Mouse (Mus musculus): Measurements from ENCODE around the gene Myo1g.

The Myo1g gene

GRCm38 (mm10) chr11:6488041-6488684 is 32.6 kb downstream of the Myo1g start:
- no peak for DNase-seq (ENCODE audit: low spot score)

DNA sequence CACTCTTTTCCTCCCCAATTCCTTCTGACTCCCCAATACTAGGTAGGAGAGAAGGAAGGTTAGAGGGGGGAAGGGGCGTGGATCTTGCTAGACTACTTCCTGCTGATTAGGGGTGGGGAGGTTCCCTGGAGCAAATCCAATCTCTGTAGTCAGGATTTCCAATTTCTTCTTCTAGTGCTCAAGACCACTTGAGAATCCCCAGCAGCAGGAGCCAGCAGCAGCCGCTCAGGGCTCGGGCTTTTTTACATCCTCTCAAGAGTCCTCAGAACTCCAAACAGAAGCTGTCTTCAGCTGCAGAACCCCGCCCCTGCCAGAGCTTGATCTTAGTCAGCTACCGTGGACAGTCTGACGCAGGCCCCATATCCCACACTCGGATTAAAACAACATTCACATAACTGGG is 33.3 kb downstream of the Myo1g start:
- no peak for DNase-seq (ENCODE audit: low spot score)

DNA sequence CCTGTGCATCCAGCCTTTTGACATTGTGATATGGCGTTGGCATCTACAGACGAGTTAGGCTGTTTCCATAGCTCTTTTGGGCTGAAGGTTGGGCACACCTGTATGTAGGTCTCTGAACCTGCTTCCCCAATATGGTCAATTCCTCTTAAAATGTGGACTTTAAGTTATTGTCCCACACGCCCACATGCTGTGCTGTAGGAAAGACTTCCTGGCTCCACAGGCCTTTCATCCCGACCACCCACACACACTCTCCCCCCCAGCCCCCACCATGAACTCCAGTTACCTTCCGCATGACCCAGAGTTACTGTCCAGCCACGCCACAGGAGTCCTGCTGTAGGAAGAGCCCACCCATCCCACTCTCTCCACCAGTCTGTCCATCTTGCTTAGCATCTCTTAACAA is 33.8 kb downstream of the Myo1g start:
- no peak for DNase-seq (ENCODE audit: low spot score)

- DNase-seq (ENCODE audit: low spot score) = no peak
These were observed 36.4 kb downstream of the Myo1g start for GRCm38 (mm10) chr11:6484244-6484959.

DNA sequence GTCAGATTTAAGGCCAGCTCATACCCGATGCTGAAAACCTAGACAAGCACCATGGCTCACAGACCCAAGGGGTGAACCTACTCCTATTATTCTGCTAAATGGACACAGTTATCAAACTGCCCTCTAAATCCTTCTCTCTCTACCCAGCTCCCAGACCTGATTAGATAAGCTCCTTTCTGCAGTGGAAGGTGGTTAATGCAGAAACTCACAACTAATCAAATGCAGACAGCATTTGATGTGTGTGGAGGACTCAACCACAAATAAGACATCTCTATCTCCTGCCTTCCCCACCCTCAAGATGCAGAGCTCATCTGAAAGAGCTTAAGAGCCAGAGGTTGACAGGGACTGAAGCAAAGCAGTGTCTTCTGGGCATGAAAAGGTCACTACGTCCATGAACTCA is 37.7 kb downstream of the Myo1g start:
- no peak for DNase-seq (ENCODE audit: low spot score)

- DNase-seq (ENCODE audit: low spot score) = no peak
These were observed 39.0 kb downstream of the Myo1g start for GRCm38 (mm10) chr11:6481669-6482185.

- DNase-seq (ENCODE audit: low spot score) = no peak
These were observed 39.9 kb downstream of the Myo1g start for GRCm38 (mm10) chr11:6480681-6481405.

- no peak for DNase-seq (ENCODE audit: low spot score)
These were observed 40.6 kb downstream of the Myo1g start for GRCm38 (mm10) chr11:6480191-6480590.

GRCm38 (mm10) chr11:6479231-6479630 is 41.5 kb downstream of the Myo1g start:
- DNase-seq (ENCODE audit: low spot score) = no peak

DNA sequence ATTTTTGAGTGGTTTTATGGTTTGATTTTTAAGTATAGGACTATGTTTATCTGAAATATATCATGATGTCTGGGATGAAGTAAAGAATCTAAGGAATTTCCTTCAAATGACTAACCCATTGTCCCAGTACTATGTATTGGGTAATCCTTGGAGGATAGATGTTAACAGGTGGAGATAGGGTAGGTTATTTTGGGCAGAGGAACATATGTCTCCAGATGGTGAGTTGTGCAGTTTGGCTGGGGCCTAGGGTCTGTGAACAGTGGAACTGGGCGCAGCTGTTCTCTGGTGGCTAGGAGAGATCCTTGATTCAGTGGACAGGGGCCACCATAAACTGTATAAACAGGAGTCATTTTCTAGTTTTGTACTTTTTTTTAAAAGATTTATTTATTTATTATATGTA is 43.4 kb downstream of the Myo1g start:
- no peak for DNase-seq (ENCODE audit: low spot score)

DNA sequence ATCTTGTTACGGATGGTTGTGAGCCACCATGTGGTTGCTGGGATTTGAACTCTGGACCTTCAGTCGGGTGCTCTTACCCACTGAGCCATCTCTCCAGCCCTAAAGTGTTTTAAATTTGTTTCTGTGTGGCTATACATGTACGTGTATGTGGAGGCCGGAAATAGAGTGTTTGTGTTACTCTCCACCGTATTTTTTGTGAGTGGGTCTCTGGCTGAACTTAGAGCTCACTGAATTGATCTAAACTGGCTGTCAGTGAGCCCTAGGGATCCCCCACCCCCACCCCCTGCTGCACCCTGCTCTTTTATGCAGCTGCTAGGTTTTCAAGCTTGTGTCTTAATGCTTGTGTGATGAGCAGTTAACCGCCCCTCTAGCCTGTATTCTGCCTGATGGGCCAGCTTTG is 43.9 kb downstream of the Myo1g start:
- DNase-seq (ENCODE audit: low spot score) = no peak

DNA sequence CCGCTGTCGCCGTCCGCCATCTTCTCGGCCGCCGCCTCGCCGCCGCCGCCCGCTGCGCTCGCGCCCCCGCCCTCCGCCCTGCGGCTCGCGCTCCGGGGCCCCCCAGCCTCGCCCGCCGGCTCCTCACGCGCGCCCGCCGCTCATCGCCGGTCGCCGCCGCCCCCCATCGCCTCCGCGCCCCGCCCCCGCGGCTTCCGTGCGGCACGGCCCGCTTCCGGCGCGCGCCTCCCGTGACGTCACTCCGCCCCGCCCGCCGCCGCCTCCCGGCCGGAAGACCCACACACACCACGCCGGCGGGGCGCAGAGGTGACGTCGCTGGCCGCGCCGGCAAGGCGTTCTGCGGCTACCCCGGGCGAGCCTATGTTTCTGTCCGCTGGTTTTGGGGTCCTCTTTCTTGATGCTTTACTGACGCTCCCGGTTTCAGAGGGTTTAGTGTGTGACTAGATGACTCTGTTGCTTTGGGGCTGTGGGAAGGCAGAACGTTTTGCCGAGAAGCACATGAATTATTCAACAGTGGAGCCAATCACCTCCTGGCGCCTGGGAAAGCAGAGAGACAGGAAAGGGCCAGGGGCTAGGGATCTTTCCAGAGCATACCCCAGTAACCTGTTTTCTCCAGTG is 44.8 kb downstream of the Myo1g start, which contains the start of gene Purb:
Purb (minus strand) TSS at position 51 of the 618 bp plus-strand sequence.
- peak; percentile 81 for DNase-seq (ENCODE audit: low spot score)

DNA sequence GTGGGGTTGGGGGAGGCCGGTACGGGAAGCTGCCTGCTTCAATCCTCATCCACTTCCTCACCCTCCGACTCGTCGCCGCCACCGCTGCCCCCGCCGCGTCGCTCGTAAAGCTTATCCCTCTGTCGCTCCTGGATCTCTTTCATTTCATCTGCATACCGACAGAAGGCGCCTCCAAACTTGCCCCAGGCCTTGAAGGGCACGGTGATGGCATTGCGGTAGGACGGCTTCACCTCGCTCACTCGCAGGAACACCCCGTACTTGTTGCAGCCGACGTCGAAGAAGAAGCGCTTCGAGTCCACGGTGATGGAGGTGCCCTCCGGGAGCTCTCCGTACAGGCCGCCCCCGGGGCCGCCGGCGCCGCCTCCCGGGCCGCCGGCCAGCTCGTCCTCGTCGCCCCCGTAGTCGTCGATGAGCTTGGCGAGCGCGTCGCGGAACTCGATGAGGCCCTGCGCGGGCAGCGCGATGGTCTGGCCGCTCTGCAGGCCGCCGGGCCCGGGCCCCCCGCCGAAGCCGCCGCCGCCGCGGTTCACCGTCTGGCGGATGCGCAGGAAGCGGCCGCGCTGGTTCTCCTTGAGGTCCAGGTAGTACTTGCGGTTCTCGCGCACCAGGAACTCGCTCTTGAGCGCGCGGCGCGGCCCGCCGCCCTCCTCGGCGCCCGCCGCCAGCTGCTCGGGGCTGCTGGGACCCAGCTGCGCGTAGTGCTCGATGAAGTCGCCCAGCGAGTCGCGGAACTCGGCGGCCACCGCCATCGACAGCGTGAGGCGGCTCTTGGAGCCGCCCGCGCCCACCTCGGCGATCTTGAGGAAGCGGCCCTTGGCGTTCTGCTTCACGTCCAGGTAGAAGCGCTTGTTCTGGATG is 45.7 kb downstream of the Myo1g start:
- peak; percentile 33 for DNase-seq (ENCODE audit: low spot score)

DNA sequence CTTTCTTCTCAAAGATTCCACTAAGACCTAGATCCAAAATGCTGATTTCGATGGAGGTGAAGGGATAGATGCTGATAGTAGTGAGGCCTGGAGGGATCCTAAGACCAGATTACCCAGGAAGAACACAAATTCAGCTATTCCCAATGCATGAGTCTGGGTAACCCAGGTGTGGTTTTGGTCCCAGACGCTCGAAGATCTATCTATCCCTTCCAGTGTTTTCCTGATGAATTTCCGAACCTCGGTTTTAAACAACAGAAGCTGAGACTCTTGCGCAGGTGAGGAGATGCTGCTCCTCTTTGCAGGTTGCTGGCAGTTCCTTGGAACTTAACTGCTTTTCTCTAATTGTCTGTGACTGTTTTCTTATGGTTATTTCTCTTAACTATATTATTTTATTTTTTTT is 46.4 kb downstream of the Myo1g start:
- no peak for DNase-seq (ENCODE audit: low spot score)

DNA sequence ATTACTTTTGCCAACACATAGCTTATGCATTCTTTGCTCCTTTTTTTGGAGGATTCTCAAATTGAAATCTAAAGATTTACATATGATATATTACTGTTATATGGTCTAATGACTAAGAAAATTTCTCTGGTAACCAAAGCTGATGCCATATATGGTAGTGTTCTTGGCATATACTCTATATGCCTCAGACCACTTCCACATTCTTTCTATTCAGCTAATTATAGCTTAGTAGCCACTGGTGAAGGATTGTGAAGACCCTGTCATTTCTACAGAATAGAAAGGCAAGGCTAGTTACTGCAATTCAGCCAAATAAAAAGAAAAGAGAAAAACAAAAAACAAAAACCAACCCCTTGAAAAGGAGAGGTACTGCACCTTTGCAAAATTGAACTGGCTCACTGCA is 48.7 kb downstream of the Myo1g start:
- DNase-seq (ENCODE audit: low spot score) = no peak

GRCm38 (mm10) chr11:6471493-6471892 is 49.3 kb downstream of the Myo1g start:
- DNase-seq (ENCODE audit: low spot score) = no peak

DNA sequence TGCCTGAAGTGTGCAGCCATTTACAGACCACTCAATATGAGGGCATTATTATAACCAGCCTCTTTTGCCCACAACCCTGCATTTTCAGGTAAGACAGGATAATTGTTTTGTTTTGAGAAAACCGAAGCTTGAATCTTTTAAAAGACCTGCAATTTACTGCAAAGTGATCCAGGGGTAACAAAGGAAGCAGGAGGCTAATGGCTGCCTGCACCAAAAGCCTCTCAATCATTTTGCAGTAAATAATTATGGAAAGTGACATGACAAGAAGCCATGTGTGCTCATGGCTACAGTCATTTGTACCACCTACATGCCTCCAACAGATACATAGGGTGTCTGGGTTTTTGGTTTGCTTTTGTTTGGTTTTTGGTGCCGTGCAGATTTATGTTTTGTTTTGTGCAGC is 49.7 kb downstream of the Myo1g start:
- no peak for DNase-seq (ENCODE audit: low spot score)

DNA sequence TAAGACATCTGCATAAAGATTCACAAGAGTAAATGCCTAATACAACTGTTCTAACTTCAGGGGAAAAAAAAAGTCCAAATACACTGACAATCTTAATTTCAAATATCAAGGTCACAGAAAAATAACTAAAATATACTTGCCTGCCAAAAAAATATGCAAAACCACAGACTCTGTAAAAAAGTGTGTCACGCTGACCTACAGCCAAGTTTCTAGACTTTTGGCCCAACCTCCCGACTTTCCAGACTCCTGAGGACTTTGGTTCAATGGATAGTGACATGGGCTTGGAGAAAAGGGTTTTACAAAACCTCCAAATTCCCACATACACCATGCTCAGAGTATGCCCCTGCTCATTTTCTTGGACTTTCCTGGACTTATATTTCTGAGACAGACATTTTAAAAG is 52.2 kb downstream of the Myo1g start:
- DNase-seq (ENCODE audit: low spot score) = no peak

GRCm38 (mm10) chr11:6465122-6465521 is 55.6 kb downstream of the Myo1g start:
- peak; percentile 18 for DNase-seq (ENCODE audit: low spot score)

- DNase-seq (ENCODE audit: low spot score) = no peak
These were observed 57.5 kb downstream of the Myo1g start for GRCm38 (mm10) chr11:6463159-6463837.
